Mouse (Mus musculus): ENCODE results near the gene Hoxa2. TPM values are rescaled to one million over a fixed set of nuclear protein-coding genes. Genes with fewer than 3 reads are reported as not detected.

Gene Hoxa2
- polyA plus RNA-seq, 1 experiment from 2014 or later, result 2.3 TPM

GRCm38 (mm10) chr6:52182793-52183192, 18.2 kb upstream of the Hoxa2 start:
- Histone ChIP-seq H3K27ac (peak overlapping the region; percentile 93), H3K27me3 (ENCODE audit: insufficient read depth, low read length) (no peaks in the 10 kb centered on the region), H3K36me3 (ENCODE audit: insufficient read depth, low read length) (0 out of 2 replicates have a peak, but pooled peaks cover 3% of the 10 kb centered on the region), H3K4me1 (replicated peaks; ENCODE audit: insufficient read depth, low read length) (peaks cover 76% of the 10 kb centered on the region), H3K4me3 (replicated peaks; ENCODE audit: low read depth, low read length) (no peak overlapping the region), H3K9ac (ENCODE audit: low read depth, low read length) (no peak overlapping the region), H3K4me2 (ENCODE audit: low read length) (peak overlapping the region; percentile 33; the same call in 1 of the 2 replicates), H3K9me3 (replicated peaks; ENCODE audit: low read length) (no peaks in the 10 kb centered on the region)
- no peak for ATAC-seq (replicated peaks; ENCODE audit: low FRiP score, low read depth)
- WGBS, result 24% methylated on average over 1 of the region's 1 CpGs
- DNase-seq (ENCODE audit: low spot score), result peak; percentile 66
- no peak for TF ChIP-seq CTCF (IDR thresholded peaks at IDR 0.05; ENCODE audit: low read depth)

GRCm38 (mm10) chr6:52182030-52182429, 17.4 kb upstream of the Hoxa2 start:
- ATAC-seq (replicated peaks; ENCODE audit: low FRiP score, low read depth) (no peak), DNase-seq (ENCODE audit: low spot score) (no peak)
- H3K27me3 ChIP-seq (ENCODE audit: insufficient read depth, low read length), result no peaks in the 10 kb centered on the region
- H3K4me3 ChIP-seq (replicated peaks; ENCODE audit: low read depth, low read length), result no peak overlapping the region
- H3K36me3 ChIP-seq (ENCODE audit: insufficient read depth, low read length), result 0 out of 2 replicates have a peak, but pooled peaks cover 3% of the 10 kb centered on the region
- no peak for TF ChIP-seq CTCF (IDR thresholded peaks at IDR 0.05; ENCODE audit: low read depth)
- no peak overlapping the region for H3K9ac ChIP-seq (ENCODE audit: low read depth, low read length)
- H3K4me2 ChIP-seq (ENCODE audit: low read length), result no peak overlapping the region
- no peak overlapping the region for H3K27ac ChIP-seq
- H3K4me1 ChIP-seq (replicated peaks; ENCODE audit: insufficient read depth, low read length), result peaks cover 72% of the 10 kb centered on the region
- 54% methylated on average over 2 of the region's 2 CpGs for WGBS
- no peaks in the 10 kb centered on the region for H3K9me3 ChIP-seq (replicated peaks; ENCODE audit: low read length)

GRCm38 (mm10) chr6:52180726-52181125, 16.1 kb upstream of the Hoxa2 start:
- no peak for TF ChIP-seq CTCF (IDR thresholded peaks at IDR 0.05; ENCODE audit: low read depth)
- 54% methylated on average over 3 of the region's 3 CpGs for WGBS
- H3K4me1 ChIP-seq (replicated peaks; ENCODE audit: insufficient read depth, low read length), result peaks cover 70% of the 10 kb centered on the region

GRCm38 (mm10) chr6:52180213-52180710, 15.6 kb upstream of the Hoxa2 start:
- Histone ChIP-seq H3K9ac (ENCODE audit: low read depth, low read length) (peak overlapping the region; percentile 88), H3K27ac (peak overlapping the region; percentile 96), H3K4me2 (ENCODE audit: low read length) (peak overlapping the region; percentile 81), H3K9me3 (replicated peaks; ENCODE audit: low read length) (no peaks in the 10 kb centered on the region), H3K4me3 (replicated peaks; ENCODE audit: low read depth, low read length) (peak overlapping the region; percentile 38), H3K27me3 (ENCODE audit: insufficient read depth, low read length) (no peaks in the 10 kb centered on the region), H3K4me1 (replicated peaks; ENCODE audit: insufficient read depth, low read length) (peaks cover 66% of the 10 kb centered on the region), H3K36me3 (ENCODE audit: insufficient read depth, low read length) (0 out of 2 replicates have a peak, but pooled peaks cover 3% of the 10 kb centered on the region)
- ATAC-seq (replicated peaks; ENCODE audit: low FRiP score, low read depth) (no peak), DNase-seq (ENCODE audit: low spot score) (no peak)
- TF ChIP-seq CTCF (IDR thresholded peaks at IDR 0.05; ENCODE audit: low read depth), result no peak
- WGBS, result 25% methylated on average over 11 of the region's 11 CpGs

More at GRCm38 (mm10) chr6:52180726-52181125, 16.1 kb upstream of the Hoxa2 start:
- no peak overlapping the region for H3K4me3 ChIP-seq (replicated peaks; ENCODE audit: low read depth, low read length)
- no peak for DNase-seq (ENCODE audit: low spot score)
- peak overlapping the region; percentile 54; the same call in 1 of the 2 replicates for H3K27ac ChIP-seq
- H3K9me3 ChIP-seq (replicated peaks; ENCODE audit: low read length), result no peaks in the 10 kb centered on the region
- H3K27me3 ChIP-seq (ENCODE audit: insufficient read depth, low read length), result no peaks in the 10 kb centered on the region
- H3K4me2 ChIP-seq (ENCODE audit: low read length), result peak overlapping the region; percentile 81
- H3K9ac ChIP-seq (ENCODE audit: low read depth, low read length), result peak overlapping the region; percentile 88; the same call in 1 of the 2 replicates
- H3K36me3 ChIP-seq (ENCODE audit: insufficient read depth, low read length), result 0 out of 2 replicates have a peak, but pooled peaks cover 3% of the 10 kb centered on the region
- no peak for ATAC-seq (replicated peaks; ENCODE audit: low FRiP score, low read depth)

GRCm38 (mm10) chr6:52179690-52180089, 15.1 kb upstream of the Hoxa2 start:
- Histone ChIP-seq H3K27me3 (ENCODE audit: insufficient read depth, low read length) (no peaks in the 10 kb centered on the region), H3K4me2 (ENCODE audit: low read length) (peak overlapping the region; percentile 81), H3K9ac (ENCODE audit: low read depth, low read length) (peak overlapping the region; percentile 88), H3K4me3 (replicated peaks; ENCODE audit: low read depth, low read length) (peak overlapping the region; percentile 38), H3K27ac (peak overlapping the region; percentile 96), H3K4me1 (replicated peaks; ENCODE audit: insufficient read depth, low read length) (peaks cover 64% of the 10 kb centered on the region), H3K9me3 (replicated peaks; ENCODE audit: low read length) (no peaks in the 10 kb centered on the region), H3K36me3 (ENCODE audit: insufficient read depth, low read length) (0 out of 2 replicates have a peak, but pooled peaks cover 3% of the 10 kb centered on the region)
- no peak for DNase-seq (ENCODE audit: low spot score)
- no peak for TF ChIP-seq CTCF (IDR thresholded peaks at IDR 0.05; ENCODE audit: low read depth)
- no peak for ATAC-seq (replicated peaks; ENCODE audit: low FRiP score, low read depth)
- WGBS, result 13% methylated on average over 10 of the region's 10 CpGs

- DNase-seq (ENCODE audit: low spot score) (no peak), ATAC-seq (replicated peaks; ENCODE audit: low FRiP score, low read depth) (no peak)
- Histone ChIP-seq H3K4me2 (ENCODE audit: low read length) (peak overlapping the region; percentile 81), H3K9me3 (replicated peaks; ENCODE audit: low read length) (no peaks in the 10 kb centered on the region), H3K4me3 (replicated peaks; ENCODE audit: low read depth, low read length) (peak overlapping the region; percentile 38), H3K27ac (peak overlapping the region; percentile 96), H3K27me3 (ENCODE audit: insufficient read depth, low read length) (no peaks in the 10 kb centered on the region), H3K36me3 (ENCODE audit: insufficient read depth, low read length) (0 out of 2 replicates have a peak, but pooled peaks cover 3% of the 10 kb centered on the region), H3K9ac (ENCODE audit: low read depth, low read length) (peak overlapping the region; percentile 88), H3K4me1 (replicated peaks; ENCODE audit: insufficient read depth, low read length) (peaks cover 58% of the 10 kb centered on the region)
- WGBS, result 27% methylated on average over 4 of the region's 4 CpGs
- no peak for TF ChIP-seq CTCF (IDR thresholded peaks at IDR 0.05; ENCODE audit: low read depth)
These were observed 14.5 kb upstream of the Hoxa2 start for GRCm38 (mm10) chr6:52178918-52179665.
